Mouse (Mus musculus): ENCODE measurements around the gene Olfm3.

The Olfm3 gene

DNA sequence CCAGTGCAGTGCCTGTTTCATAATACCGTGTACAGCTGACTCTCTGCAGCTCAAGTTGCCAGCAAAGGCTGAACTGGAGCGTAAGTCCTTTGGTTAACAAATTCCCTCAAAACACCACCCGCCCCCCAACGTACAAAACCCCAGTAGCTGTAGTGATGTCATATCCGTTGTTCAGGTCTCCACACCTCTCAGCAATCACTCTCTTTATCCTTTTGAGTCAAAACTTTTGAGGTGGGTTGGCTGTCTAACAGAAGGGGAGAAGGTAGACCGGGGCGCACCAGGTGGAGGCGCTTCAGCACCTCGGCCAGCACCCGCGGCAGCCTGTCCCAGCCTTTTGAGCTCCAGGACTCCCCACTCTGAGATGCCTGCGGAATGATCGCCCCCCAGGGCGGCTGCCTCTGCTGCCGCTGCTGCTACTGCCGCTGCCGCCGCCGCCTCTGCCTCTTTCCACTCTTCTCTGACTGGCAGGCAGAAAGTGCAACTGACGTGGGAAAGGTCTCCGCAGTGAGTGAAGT, at the start of gene Olfm3:
Gene Olfm3, plus strand, starts transcription at position 155 of the 515 bp plus-strand sequence.
- DNase-seq (ENCODE audit: low read depth, low spot score), result peak; percentile 32

DNA sequence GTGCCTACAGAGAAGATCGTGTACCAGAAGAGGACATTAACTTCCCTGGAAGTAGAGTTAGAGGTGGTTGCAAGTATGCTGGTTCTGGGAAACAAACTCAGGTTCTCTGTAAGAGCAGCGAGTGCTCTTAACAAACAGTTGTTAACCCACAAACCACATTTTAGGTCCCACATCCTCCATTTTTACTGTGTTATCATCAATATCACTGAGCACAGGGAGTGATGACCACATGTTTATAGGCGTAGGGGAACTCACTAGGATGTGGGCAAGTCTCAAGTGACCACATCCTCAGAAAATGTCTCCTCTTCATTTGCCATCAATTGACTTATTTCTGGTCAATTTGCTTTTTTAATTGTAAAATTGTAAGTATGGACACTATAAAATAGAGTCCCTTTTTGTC, 14.1 kb upstream of the Olfm3 start:
- no peak for DNase-seq (ENCODE audit: low read depth, low spot score)

DNA sequence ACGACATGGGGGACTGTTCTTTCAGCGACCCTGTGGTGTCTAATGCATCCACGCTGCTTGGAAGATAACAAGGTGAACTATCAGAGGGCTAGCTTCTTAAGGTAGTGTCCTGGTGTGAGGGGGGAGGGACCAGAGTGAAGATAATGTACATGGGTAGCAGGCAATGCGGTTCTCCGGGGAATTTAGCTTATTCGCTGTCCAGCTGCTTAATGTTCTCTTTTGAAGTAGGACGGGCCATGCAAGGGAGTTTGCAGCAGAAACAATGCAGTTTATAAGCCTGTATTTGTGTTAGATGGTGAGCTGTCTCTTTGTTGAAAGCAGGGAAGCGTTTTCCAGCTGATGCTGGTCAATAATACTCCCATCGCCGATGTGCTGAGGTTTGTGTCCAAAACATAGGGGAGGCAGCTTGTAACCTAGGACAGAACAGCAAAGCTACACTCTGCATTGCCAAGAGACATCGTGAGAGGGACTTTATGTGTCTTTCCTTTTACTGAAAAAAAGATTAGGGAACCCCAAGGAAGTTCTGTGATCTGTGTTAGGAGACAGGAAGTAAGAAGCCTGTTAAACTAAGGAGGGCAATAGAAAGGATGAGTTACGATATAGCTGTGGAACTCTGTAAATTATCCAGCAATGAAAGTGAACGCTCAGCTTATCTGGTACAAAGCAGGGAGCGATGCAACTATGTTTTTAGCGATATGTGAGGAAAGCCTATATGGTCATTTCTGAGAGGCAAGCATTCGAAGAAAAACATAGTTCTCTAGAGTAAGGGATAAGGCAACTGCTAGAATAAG, 950 bp downstream of the Olfm3 start:
- DNase-seq (ENCODE audit: low read depth, low spot score), result peak; percentile 17

DNA sequence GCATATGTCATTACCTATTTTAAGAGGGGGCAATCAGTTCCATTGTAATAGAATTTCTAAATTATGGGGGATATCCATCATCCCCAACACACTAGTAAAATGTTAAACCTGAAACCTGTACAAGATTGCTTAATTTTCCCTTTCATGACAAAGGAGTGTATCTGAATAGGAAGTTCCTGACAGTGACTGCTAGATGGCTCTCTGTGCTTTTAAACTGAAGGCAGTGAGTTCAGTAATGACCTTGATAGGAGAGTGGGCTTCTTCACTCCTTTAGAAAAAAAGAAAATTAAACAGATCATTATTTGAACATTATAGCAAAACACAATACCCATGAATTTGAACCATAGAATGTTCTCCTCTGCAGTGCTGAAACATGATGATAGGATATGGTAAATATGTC, 3.7 kb downstream of the Olfm3 start:
- no peak for DNase-seq (ENCODE audit: low read depth, low spot score)

DNA sequence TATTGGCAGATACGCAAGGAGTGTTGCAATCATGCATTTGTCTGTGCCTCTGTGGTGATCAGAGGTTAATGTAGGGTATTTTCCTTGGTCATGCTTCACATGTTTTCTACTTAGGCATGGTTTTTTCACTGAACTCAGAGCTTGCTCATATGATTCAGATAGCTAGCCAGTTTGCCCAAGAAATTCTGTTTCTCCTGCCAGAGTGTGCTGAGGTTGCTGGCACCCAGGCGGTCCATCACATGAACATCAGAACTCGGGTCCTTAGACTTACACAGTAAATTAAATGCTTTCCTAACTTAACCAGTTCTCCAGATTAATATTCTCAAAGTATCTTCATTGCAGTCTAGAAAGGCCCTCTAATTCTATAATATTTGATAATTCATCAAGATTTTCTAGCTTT, 5.0 kb downstream of the Olfm3 start:
- DNase-seq (ENCODE audit: low read depth, low spot score), result no peak

DNA sequence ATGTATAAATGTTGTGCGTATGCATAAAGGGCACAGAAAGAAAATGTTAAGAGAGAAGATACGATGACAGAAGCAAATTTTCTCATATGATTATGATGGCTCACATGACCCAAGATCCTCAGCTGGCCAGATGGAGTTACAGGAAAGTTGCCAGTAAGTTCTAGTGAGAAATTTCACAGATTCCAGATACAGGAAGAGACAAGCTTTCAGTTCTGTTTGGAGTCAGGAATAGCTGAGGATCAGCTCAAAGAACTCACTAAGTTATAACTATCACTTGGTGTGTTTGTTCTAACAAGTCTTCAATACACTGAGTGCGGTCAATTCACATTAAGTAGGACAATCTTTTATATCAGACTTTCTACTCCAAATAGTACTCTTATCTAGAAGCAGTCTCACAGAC, 16.2 kb downstream of the Olfm3 start:
- peak; percentile 17 for DNase-seq (ENCODE audit: low read depth, low spot score)

DNA sequence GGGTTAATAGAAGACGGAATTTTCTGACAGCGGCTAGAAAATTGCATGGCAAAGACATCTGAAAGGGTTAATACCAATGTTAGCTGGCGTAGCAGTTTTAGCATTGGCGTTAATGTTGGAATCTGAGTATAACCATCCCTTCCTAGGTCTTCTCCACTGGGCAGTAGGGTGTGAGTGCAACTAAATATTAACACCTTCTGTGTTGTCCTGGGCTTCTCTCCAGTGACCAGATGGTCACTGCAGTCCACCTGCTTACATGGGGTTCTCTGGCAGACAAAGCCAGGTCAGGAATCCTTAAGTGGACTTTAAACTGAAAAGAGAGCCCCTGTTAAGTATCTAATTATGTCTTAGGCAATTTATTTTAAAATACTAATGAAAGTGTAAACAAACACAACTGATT, 25.7 kb downstream of the Olfm3 start:
- no peak for DNase-seq (ENCODE audit: low read depth, low spot score)

DNA sequence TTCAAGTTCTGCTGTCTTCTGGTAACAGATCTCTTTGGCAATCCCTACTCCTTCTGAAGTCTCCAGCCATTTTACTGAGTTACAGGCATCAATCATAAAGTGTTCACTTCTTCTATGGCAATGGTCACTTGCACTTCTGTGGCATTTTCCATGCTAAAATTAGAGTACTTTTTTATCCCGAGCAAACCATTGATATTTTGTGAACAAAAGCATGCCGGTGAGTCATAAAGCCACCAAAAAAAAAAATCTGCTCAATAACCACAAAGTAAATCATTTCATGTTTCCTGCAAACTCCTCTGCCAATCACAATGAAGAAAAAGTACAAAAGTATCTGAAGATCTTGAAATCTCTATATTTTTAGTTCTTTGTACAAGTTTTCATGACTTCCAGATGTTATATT, 26.5 kb downstream of the Olfm3 start:
- DNase-seq (ENCODE audit: low read depth, low spot score), result no peak

DNA sequence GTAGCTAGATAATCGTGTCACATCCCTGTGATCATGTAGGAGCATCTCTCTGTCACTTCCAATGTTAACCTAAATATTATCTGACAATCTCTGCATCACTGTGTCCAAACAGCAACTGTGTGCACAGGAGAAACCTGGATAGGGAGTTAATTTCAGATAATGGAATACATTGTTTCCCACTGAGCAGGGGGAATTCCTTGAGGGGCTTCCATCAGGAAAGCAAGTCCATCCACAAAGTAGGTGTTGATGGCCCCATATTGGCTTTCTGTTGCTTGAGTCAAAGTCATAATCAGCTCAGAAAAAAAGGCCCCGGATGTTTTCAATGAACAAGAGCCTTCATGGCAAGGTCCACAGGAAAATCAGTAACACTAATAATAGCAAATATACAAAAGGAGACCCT, 26.9 kb downstream of the Olfm3 start:
- DNase-seq (ENCODE audit: low read depth, low spot score), result no peak

DNA sequence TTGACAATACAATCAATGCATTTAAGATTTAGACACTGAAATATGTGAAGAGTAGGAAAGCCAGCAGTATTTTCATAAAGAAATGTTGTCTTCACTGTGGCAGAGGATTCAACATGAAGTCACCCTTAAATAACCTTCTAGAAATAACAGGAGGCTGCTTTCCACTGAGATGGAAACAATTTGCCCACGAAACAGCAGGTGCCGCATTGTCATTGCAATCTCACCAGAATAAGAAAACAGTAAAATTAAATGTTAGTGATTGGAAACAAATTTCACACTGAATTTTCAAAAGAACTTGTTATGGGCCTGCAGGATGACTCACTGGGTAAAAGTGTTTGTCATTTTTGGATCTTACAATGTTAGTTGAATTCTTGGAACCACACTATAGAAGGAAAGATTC, 29.0 kb downstream of the Olfm3 start:
- DNase-seq (ENCODE audit: low read depth, low spot score), result peak; percentile 16

DNA sequence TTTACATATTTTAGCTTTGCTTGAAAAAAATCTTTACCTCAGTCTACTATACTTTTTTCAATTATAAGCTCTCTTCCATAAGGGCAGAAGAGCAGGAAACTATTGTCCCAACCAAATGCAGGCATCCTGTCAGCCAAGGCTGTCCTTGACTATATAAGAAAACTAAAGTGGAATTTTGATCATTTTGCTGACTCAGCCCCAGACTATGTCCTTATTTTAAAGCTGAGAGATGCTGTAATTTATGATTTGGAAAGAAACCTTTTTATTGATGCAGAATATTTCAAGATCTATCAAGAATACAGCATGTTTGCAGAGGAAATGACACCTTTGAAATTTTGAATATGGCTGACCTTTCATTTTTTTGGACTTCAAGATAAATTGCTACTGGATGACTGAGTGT, 51.0 kb downstream of the Olfm3 start:
- DNase-seq (ENCODE audit: low read depth, low spot score), result no peak

DNA sequence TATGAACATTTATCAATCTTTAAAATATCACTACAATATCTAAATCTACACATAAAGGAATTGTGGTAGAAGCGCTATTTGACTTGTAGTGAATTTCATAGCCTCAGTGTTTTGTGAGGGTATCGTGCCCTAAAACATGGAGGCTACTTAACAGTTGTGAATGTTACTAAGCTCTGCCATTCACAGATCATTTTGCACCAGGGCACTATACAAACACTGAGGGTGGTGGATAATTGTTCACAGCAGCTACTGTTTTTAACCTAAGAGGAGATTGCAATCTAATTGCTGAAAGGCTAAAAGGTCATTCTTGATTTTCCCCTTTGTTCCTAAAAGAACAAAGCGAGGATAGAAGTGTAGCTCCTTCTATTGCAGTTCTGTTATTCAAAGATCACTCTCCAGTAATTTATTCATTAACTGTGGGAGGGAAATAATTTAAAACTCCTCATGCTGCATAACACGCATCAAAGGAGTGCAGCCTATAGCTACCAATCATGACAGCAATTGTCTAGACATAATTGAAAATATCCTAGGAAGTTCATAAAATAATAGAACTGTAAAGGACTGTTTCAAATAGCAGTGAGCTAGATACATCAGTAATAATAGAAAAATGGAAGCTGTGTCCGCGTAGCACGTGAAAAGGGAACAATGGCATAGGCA, 55.6 kb downstream of the Olfm3 start:
- no peak for DNase-seq (ENCODE audit: low read depth, low spot score)

DNA sequence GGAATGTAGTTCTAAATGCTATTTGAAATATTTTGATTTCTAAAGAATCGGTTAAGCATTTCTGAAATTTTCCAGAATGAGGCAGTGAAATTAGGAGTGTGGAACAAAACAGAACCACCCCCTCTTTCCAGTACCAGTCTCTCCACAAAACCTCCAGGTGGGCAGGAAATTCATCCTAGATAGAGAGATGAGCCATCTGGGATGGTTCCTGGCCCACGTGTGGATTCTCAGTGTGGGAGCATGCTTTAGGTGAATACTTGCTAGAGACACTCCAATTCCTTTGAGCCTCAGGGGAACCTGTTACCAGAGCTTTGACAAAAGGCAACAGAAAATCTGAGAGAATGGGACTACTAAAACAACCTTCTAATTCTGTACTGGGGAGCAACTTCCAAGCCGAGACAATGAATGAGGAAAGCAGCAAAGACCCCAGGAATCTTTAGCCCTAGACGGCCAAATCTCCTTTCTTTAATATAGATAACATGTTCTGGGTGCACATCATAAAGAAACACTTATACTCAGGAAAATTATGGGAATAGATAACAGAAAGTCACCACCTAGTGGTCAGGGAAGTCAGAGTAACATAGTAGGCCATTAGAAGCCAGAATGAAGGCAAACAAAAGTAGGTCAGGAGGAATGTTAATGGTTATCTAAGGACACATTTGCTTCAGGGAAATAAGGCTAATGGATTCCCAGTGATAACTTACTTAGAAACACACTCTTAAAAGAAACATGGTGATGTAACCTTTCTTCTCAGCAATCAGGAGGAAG, 58.6 kb downstream of the Olfm3 start:
- DNase-seq (ENCODE audit: low read depth, low spot score), result peak; percentile 50

DNA sequence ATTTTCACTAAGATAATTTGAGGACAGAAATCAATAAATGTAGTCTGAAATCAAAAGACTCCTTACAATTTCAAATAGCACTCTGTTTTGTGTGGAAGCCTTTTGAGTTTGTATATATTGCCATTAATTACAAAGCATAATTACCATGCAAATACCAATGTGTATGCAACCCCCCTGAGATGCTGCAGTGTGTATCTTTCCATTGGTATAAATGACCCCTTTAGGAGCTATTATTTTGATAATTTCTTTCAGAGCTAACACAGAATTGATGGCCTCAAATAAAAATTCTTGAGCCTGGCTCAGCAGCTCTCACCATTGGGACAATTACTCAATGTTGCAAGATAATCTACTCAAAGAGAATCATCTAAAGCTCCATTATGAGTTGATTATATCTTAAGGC, 67.3 kb downstream of the Olfm3 start:
- no peak for DNase-seq (ENCODE audit: low read depth, low spot score)

DNA sequence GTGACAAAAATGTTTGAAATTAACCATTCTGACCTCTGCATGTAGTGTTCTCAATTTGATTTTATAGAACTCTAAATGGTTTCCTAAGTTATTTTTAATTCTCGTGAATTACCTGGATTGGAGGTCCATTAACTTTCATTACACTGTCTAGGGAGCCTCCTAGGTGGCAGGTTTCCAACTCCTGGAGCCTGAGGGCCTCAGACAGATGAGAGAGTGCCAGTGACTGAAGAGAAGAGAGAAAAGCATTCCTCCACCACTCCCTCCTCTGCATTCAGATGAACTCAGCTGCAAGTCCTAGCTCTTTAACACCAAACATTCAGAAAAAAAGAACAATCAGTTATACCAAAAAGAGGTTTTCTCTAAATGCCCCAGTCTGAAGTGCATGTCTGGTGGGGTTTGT, 68.6 kb downstream of the Olfm3 start:
- DNase-seq (ENCODE audit: low read depth, low spot score), result no peak

DNA sequence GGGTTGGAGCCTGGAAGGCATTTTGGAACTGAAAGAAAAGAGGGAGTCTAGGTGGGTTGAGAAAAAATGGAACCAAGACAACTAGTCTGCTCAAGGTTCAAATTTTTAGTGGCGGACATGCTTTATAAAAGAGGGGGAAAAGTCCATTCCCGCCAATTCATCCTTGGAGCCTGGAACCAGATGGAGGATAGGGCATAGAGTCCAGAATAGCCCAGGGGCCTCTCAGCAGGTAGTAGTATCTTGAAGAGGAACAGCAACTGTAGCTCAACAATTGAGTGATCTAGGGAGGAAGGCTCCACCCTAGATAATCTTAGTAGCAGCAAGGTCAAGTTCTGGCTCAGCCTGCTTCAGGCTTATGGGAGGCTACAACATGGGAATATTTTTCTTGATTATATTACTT, 87.0 kb downstream of the Olfm3 start:
- no peak for DNase-seq (ENCODE audit: low read depth, low spot score)

DNA sequence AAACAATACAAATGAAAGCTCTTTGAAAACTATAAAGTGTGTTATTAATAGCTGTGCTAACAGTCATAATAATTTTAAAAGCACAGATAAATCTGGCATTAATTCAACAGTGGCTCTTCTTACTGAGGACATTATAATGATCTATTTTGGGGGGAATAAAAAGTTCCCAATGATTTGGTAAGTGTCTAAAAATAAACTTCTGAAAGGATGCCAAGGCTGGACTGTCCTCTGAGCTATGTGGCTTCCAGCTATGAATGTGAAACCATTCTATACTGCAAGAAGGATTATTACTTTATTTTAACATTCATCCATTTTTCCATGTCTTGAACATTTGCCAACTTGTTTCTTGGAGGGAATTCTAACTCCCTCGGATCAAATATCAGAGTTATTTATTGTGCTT, 92.1 kb downstream of the Olfm3 start:
- DNase-seq (ENCODE audit: low read depth, low spot score), result no peak

DNA sequence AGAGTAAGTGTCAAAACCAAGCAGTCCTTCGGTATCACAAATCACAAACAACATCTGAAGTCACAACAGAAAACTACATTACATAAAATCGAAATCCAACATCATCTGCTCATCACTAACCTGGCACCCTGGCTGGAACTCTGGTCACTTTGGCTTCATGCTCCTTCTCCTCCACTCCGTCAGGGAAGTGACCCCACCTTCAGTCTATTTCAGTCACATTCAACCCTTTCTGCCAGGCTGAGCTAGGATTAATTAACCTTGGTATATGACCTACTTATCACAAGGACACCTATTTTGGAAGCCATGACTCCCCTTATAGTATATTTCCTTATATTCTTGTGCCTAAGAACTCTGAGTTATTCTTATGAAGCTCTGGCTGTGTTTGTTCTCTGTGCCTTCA, 123.7 kb downstream of the Olfm3 start:
- no peak for DNase-seq (ENCODE audit: low read depth, low spot score)

DNA sequence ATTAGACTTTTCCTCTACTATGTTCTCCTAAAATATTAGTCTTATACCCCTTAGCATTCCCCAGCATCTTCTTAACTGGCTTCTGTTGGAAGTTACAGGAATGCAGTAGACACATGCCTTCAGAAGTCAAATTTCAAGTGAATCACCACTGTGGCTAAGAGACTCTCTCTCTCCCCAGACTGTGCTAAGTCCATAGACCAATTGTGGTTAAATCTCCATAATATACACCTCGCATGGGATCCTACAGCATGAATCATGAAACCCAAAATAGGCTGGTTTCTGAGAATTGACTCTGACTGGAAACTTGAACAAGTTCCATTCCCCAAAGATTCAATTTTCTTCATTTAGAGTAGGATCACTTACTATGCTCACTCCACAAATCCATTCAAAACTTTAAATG, 124.2 kb downstream of the Olfm3 start:
- DNase-seq (ENCODE audit: low read depth, low spot score), result peak; percentile 62

DNA sequence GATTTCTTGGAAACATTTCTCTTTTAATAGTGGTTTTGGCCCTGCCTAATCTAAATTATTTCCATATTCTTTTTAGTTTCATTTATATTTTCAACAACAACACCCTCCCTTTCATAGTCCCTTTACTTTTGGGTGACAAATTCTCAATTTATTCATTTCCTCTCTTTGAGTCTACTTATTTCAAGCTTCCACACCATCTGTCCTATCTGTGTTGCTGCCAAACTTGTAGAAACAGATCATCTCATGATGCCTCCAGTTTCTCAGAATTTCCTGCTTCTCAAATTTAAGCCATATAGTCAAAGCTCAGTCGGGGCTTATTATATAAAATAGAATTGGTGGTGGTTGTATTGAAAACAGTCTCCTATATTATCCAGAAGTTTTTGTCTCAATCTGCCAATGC, 124.7 kb downstream of the Olfm3 start:
- DNase-seq (ENCODE audit: low read depth, low spot score), result peak; percentile 90

DNA sequence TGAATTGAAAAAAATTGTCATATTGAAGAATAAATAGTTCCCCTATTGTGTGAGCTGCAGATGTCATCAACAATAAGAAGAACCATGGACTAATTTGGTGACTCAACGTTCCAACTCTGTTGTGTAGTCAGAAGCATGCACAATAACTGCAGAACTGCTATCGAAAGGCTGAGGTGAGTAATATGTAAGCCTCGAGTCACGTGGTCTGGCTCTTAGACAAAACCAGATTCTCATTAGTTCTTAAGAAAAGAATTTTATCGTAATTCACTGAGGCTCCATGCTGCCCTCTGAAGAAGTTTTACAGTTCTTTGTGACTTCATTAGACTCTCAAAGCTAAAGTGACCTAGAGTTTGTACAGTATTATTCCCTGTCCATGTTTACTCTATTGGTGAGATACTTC, 145.2 kb downstream of the Olfm3 start:
- DNase-seq (ENCODE audit: low read depth, low spot score), result no peak

DNA sequence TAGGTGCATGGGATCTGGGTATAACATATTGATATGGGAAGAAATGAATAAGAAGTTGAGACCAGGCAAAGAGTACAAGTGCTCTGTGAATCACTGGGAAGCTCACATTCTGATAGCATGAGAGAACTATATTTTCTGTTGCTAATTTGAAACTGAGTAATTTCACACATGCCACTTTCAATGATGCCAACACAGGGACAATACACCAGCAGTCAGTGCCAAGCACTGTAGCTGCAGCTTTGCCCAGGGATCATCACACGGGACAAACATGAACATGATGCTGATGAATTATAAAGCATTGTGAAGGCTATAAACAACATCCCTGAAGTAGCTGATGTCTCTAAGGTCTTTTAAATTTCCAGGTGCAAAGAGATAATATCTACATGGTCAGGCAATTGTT, 161.0 kb downstream of the Olfm3 start:
- DNase-seq (ENCODE audit: low read depth, low spot score), result no peak
